Mouse (Mus musculus): ENCODE results near the gene Reps2.

DNA sequence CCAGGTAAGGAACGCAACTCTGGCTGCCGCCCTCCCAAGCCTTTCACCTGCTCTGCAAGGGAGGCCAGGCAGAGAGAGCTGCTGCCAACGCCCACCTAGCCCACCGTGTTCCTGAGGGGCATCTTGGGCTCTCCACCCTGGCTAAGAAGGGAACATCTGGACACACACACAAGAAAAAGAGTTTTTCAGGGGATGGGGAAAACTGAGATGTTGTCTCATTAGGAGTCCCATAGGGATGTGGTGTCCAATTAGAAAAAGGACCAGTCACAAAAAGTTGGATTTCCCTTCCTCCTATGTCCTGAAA, 292 bp upstream of the Reps2 start:
- TF ChIP-seq JUND (IDR thresholded peaks at IDR 0.05; ENCODE audit: low read depth, low read length) (no peak), MYC (IDR thresholded peaks at IDR 0.05; ENCODE audit: low read depth, low read length) (no peak), E2F4 (IDR thresholded peaks at IDR 0.05; ENCODE audit: borderline replicate concordance, low read depth, low read length) (no peak), ZMIZ1 (IDR thresholded peaks at IDR 0.05; ENCODE audit: low read depth, low read length) (no peak), CTCF (IDR thresholded peaks at IDR 0.05 in 2 of 3, conservative IDR thresholded peaks at IDR 0.05 in 1 of 3; ENCODE audit: control insufficient read depth in 1 of 3, insufficient read depth in 1 of 3, low read depth in 2 of 3, low read length in 3 of 3, poor library complexity in 1 of 3, severe bottlenecking in 1 of 3) (no peak), SMC3 (IDR thresholded peaks at IDR 0.05; ENCODE audit: low read depth, low read length) (no peak), GATA1 (IDR thresholded peaks at IDR 0.05; ENCODE audit: low read depth, low read length) (no peak), HCFC1 (IDR thresholded peaks at IDR 0.05; ENCODE audit: low read depth, low read length) (no peak), ZNF384 (IDR thresholded peaks at IDR 0.05; ENCODE audit: low read depth, low read length) (no peak; the same call in 1 of the 2 replicates), BHLHE40 (IDR thresholded peaks at IDR 0.05; ENCODE audit: borderline replicate concordance, low read depth, low read length) (no peak), ELF1 (IDR thresholded peaks at IDR 0.05; ENCODE audit: low read depth, low read length) (no peak), POLR2A (IDR thresholded peaks at IDR 0.05; ENCODE audit: control insufficient read depth in 1 of 2, insufficient read depth in 1 of 2, low read depth in 1 of 2, low read length in 2 of 2, poor library complexity in 1 of 2) (no peak)
